Mouse (Mus musculus) CH12.LX (cell line): ENCODE results near the gene Col27a1. TPM values are rescaled to one million over a fixed set of nuclear protein-coding genes. Genes with fewer than 3 reads are reported as not detected.

Experiments
- DNase-seq: peaks from one replicate; pipeline ENCODE4 v3.0.0-alpha.2; 2013; ENCODE audit errors: extremely low read depth
- H3K27ac ChIP-seq: 2 replicates; pipeline ENCODE4 v1.5.1; 2012; ENCODE audit warnings: low read depth, mild to moderate bottlenecking, control low read depth, moderate library complexity; ENCODE audit not compliant: insufficient read depth
- H3K27me3 ChIP-seq: replicated peaks from 2 replicates; pipeline ENCODE3; 2012; ENCODE audit warnings: inconsistent platforms
- H3K36me3 ChIP-seq, 2 experiments: replicated peaks in 1 of 2; 2 replicates each; pipeline versions ENCODE3 to v1.6.1; 2012; ENCODE audit warnings: inconsistent platforms in 1 of 2, low read length in 1 of 2, mild to moderate bottlenecking in 1 of 2, mixed read lengths in 1 of 2, moderate library complexity in 1 of 2; ENCODE audit not compliant: control insufficient read depth in 1 of 2, insufficient read depth in 1 of 2
- H3K4me1 ChIP-seq, 2 experiments: 2 replicates each; pipeline ENCODE4 v1.6.1; 2012; ENCODE audit warnings: inconsistent platforms in 1 of 2, moderate library complexity in 1 of 2; ENCODE audit not compliant: insufficient read depth in 2 of 2, control insufficient read depth in 1 of 2
- H3K4me2 ChIP-seq: 2 replicates; pipeline ENCODE4 v1.6.1; 2012; ENCODE audit warnings: low read depth, mild to moderate bottlenecking, control low read depth; ENCODE audit not compliant: poor library complexity, insufficient read depth, severe bottlenecking
- H3K4me3 ChIP-seq, 3 experiments: fragments of 150-350 bp in 1 of 3; sonication (generic) in 1 of 3; replicated peaks in 1 of 3; 2 replicates each; pipeline versions ENCODE3 to v1.5.1; 2011 to 2012; ENCODE audit warnings: low read depth in 2 of 3, low read length in 2 of 3, mild to moderate bottlenecking in 2 of 3, moderate library complexity in 2 of 3, control low read depth in 1 of 3, improper control_type of control experiment in 1 of 3, inconsistent platforms in 1 of 3, mixed read lengths in 1 of 3; ENCODE audit not compliant: poor library complexity in 1 of 3
- H3K79me2 ChIP-seq: replicated peaks from 2 replicates; pipeline ENCODE4 v1.6.1; 2012; ENCODE audit warnings: mild to moderate bottlenecking, moderate library complexity; ENCODE audit not compliant: control insufficient read depth, poor library complexity, insufficient read depth, severe bottlenecking; ENCODE audit errors: extremely low read depth
- H3K9ac ChIP-seq: 2 replicates; pipeline ENCODE4 v1.6.1; 2012; ENCODE audit warnings: low read depth, mild to moderate bottlenecking, control low read depth, moderate library complexity; ENCODE audit not compliant: insufficient read depth
- H3K9me3 ChIP-seq: replicated peaks from 2 replicates; pipeline ENCODE3; 2012; ENCODE audit warnings: low read length, inconsistent platforms, mixed read lengths
- CHD2 ChIP-seq: IDR thresholded peaks from 2 replicates; pipeline ENCODE4 v1.6.1; 2011; ENCODE audit warnings: low read length, improper control_type of control experiment
- ELF1 ChIP-seq: IDR thresholded peaks from 2 replicates; pipeline ENCODE4 v1.6.1; 2014; ENCODE audit warnings: low read depth, mild to moderate bottlenecking, inconsistent platforms, low read length, improper control_type of control experiment
- ETS1 ChIP-seq: conservative IDR thresholded peaks from 2 replicates; pipeline ENCODE4 v1.6.1; 2012; ENCODE audit warnings: low read depth, mild to moderate bottlenecking, inconsistent platforms, low read length, improper control_type of control experiment, moderate library complexity
- JUN ChIP-seq: IDR thresholded peaks from 2 replicates; pipeline ENCODE4 v1.6.1; 2011; ENCODE audit warnings: low read depth, mild to moderate bottlenecking, low read length, improper control_type of control experiment, moderate library complexity; ENCODE audit not compliant: insufficient read depth
- JUND ChIP-seq: conservative IDR thresholded peaks from 2 replicates; pipeline ENCODE4 v1.6.1; 2011; ENCODE audit warnings: low read depth, low read length, improper control_type of control experiment
- KAT2A ChIP-seq: IDR thresholded peaks from 2 replicates; pipeline ENCODE4 v1.6.1; 2012; ENCODE audit warnings: low read length, improper control_type of control experiment, inconsistent platforms; ENCODE audit not compliant: insufficient replicate concordance
- MAFK ChIP-seq: IDR thresholded peaks from 2 replicates; pipeline ENCODE4 v1.6.1; 2011; ENCODE audit warnings: low read length, improper control_type of control experiment; ENCODE audit not compliant: insufficient replicate concordance
- MAZ ChIP-seq: IDR thresholded peaks from 2 replicates; pipeline ENCODE4 v1.6.1; 2012; ENCODE audit warnings: low read depth, mild to moderate bottlenecking, inconsistent platforms, low read length, improper control_type of control experiment, moderate library complexity
- MXI1 ChIP-seq: IDR thresholded peaks from 2 replicates; pipeline ENCODE4 v1.6.1; 2011; ENCODE audit warnings: mild to moderate bottlenecking, low read depth, low read length, improper control_type of control experiment
- POLR2A ChIP-seq: IDR thresholded peaks from 2 replicates; pipeline ENCODE4 v1.6.1; 2011; ENCODE audit warnings: low read depth, mild to moderate bottlenecking, improper control_type of control experiment, low read length
- RAD21 ChIP-seq: IDR thresholded peaks from 2 replicates; pipeline ENCODE4 v1.6.1; 2011; ENCODE audit warnings: low read depth, mild to moderate bottlenecking, low read length, improper control_type of control experiment, moderate library complexity
- UBTF ChIP-seq: IDR thresholded peaks from 2 replicates; pipeline ENCODE4 v1.6.1; 2012; ENCODE audit warnings: low read depth, mild to moderate bottlenecking, inconsistent platforms, low read length, improper control_type of control experiment, moderate library complexity
- USF1 ChIP-seq: IDR thresholded peaks from 2 replicates; pipeline ENCODE4 v1.6.1; 2014; ENCODE audit warnings: low read depth, mild to moderate bottlenecking, inconsistent platforms, low read length, improper control_type of control experiment
- ZC3H11A ChIP-seq: IDR thresholded peaks from 2 replicates; pipeline ENCODE4 v1.6.1; 2012; ENCODE audit warnings: low read depth, mild to moderate bottlenecking, inconsistent platforms, low read length, improper control_type of control experiment
- ZKSCAN1 ChIP-seq: IDR thresholded peaks from 2 replicates; pipeline ENCODE4 v1.6.1; 2012; ENCODE audit warnings: low read depth, inconsistent platforms, low read length, improper control_type of control experiment, borderline replicate concordance
- dilution Hi-C: fragments of 300-500 bp; cut with MboI; formaldehyde crosslinking; loops from 2 replicates; pipeline ENCODE4 v1.14.3; 2020; ENCODE audit warnings: low sequenced_read_pairs; ENCODE audit not compliant: extremely low pct_unique_long_range_greater_than_20kb, extremely low pct_ligation_motif_present
- in situ Hi-C: fragments of 300-500 bp; cut with MboI; formaldehyde crosslinking; loops from 3 replicates; pipeline ENCODE4 v1.14.3; 2019; ENCODE audit warnings: low sequenced_read_pairs, low pct_ligation_motif_present, low pct_unique_long_range_greater_than_20kb, mixed read lengths
- polyA plus RNA-seq: library from polyadenylated mRNA; unstranded; fragments of >175 nt; gene quantifications from 2 replicates; pipeline ENCODE4 v1.2.1, GENCODE M21; 2012; ENCODE audit warnings: low read depth; ENCODE audit not compliant: insufficient read length
- total RNA-seq, 2 experiments: library from RNA; depleted of rRNA; stranded (reverse); fragments of 300-350 nt in 1 of 2; fragments of >200 nt in 1 of 2; gene quantifications; 2 replicates each; pipeline ENCODE4 v1.2.3; 2012 to 2014

Col27a1 gene
- total and polyA plus RNA-seq, 3 experiments, result 0.04 to 0.05 TPM; not detected in 1

GRCm38 (mm10) chr4:63310247-63310855 lies 96.5 kb downstream of the Col27a1 start:
- Histone ChIP-seq H3K9ac (no peak overlapping the region), H3K79me2 (no peaks in the 10 kb centered on the region), H3K4me3 (no peak overlapping the region), H3K36me3 (no peaks in the 10 kb centered on the region), H3K4me1 (peaks cover 0 to 4% of the 10 kb centered on the region in 2 experiments; a peak in 1 of 4 replicates), H3K27ac (no peak overlapping the region), H3K9me3 (no peaks in the 10 kb centered on the region), H3K27me3 (peaks cover 93% of the 10 kb centered on the region), H3K4me2 (no peak overlapping the region)
- dilution Hi-C loops (no loop called here), in situ Hi-C loops (loop anchor here (5.0 kb wide), 1 partner anchor 93 kb away; no protein-coding TSS in a partner anchor)
- TF ChIP-seq ZKSCAN1 (no peak), POLR2A (no peak), ELF1 (no peak), KAT2A (no peak), UBTF (no peak), MAZ (no peak), ETS1 (no peak), USF1 (no peak), ZC3H11A (no peak)
- DNase-seq, result no peak

GRCm38 (mm10) chr4:63311426-63311825 lies 97.6 kb downstream of the Col27a1 start:
- Histone ChIP-seq H3K79me2 (no peaks in the 10 kb centered on the region), H3K27me3 (peaks cover 93% of the 10 kb centered on the region), H3K4me1 (peaks cover 0 to 4% of the 10 kb centered on the region in 2 experiments; a peak in 1 of 4 replicates), H3K4me3 (no peak overlapping the region), H3K36me3 (no peaks in the 10 kb centered on the region), H3K27ac (no peak overlapping the region), H3K4me2 (no peak overlapping the region), H3K9me3 (no peaks in the 10 kb centered on the region), H3K9ac (no peak overlapping the region)
- TF ChIP-seq USF1 (0 out of 2 replicates have a peak, but pooled peaks have one; percentile 8), ETS1 (no peak)
- no peak for DNase-seq
- dilution Hi-C loops (no loop called here), in situ Hi-C loops (loop anchor here (5.0 kb wide), 1 partner anchor 94 kb away; no protein-coding TSS in a partner anchor)

- H3K9me3 ChIP-seq, result no peaks in the 10 kb centered on the region
- H3K79me2 ChIP-seq, result no peaks in the 10 kb centered on the region
- no peak overlapping the region for H3K27ac ChIP-seq
- H3K36me3 ChIP-seq, result no peaks in the 10 kb centered on the region
- H3K9ac ChIP-seq, result no peak overlapping the region
- H3K4me1 ChIP-seq, result no peaks in the 10 kb centered on the region
- no peak overlapping the region for H3K4me2 ChIP-seq
- TF ChIP-seq UBTF, result no peak
- TF ChIP-seq JUND, result no peak
- TF ChIP-seq MXI1, result no peak
- TF ChIP-seq RAD21, result no peak
- TF ChIP-seq KAT2A, result no peak
- no peak for TF ChIP-seq CHD2
- TF ChIP-seq MAFK, result no peak
- TF ChIP-seq JUN, result no peak
- no peak overlapping the region for H3K4me3 ChIP-seq
- dilution Hi-C loops (no loop called here), in situ Hi-C loops (loop anchor here (5.0 kb wide), 1 partner anchor 97 kb away; no protein-coding TSS in a partner anchor)
- peaks cover 98% of the 10 kb centered on the region for H3K27me3 ChIP-seq
- no peak for DNase-seq
Observed at GRCm38 (mm10) chr4:63314063-63314462, 100.3 kb downstream of the Col27a1 start.
